Mouse (Mus musculus) liver, embryonic 11.5 days (tissue): ENCODE results near the gene Scd2. TPM values are rescaled to one million over a fixed set of nuclear protein-coding genes. Genes with fewer than 3 reads are reported as not detected.
A peak's percentile ranks its signal among the peaks of the same experiment; 100 is the strongest.

Experiments
- ATAC-seq: fragments of 200-750 bp; cut with Nextera tagmentation; replicated peaks from 2 replicates; pipeline ENCODE4 v1.8.0; 2017; ENCODE audit warnings: moderate number of reproducible peaks, mild to moderate bottlenecking, moderate TSS enrichment, moderate library complexity; ENCODE audit not compliant: low FRiP score
- DNase-seq: peaks from one replicate; pipeline ENCODE4 v3.0.0-alpha.2; 2017; ENCODE audit warnings: low spot score
- H3K27ac ChIP-seq: fragments of 300-500 bp; sonication (generic); 2 replicates; pipeline ENCODE4 v1.5.1; 2014; ENCODE audit warnings: mild to moderate bottlenecking, low read depth, low read length, control low read depth
- H3K27me3 ChIP-seq: fragments of 300-500 bp; sonication (generic); replicated peaks from 2 replicates; pipeline ENCODE4 v1.6.1; 2014; ENCODE audit warnings: low read length, mixed read lengths; ENCODE audit not compliant: control insufficient read depth, insufficient read depth
- H3K36me3 ChIP-seq: fragments of 300-500 bp; sonication (generic); 2 replicates; pipeline ENCODE4 v1.6.1; 2014; ENCODE audit warnings: mild to moderate bottlenecking, low read length, moderate library complexity, mixed read lengths; ENCODE audit not compliant: control insufficient read depth, insufficient read depth
- H3K4me1 ChIP-seq: fragments of 300-500 bp; sonication (generic); replicated peaks from 2 replicates; pipeline ENCODE4 v1.6.1; 2014; ENCODE audit warnings: low read length, mixed read lengths; ENCODE audit not compliant: control insufficient read depth, insufficient read depth
- H3K4me2 ChIP-seq: fragments of 300-500 bp; sonication (generic); 2 replicates; pipeline ENCODE4 v1.6.1; 2014; ENCODE audit warnings: mild to moderate bottlenecking, control low read depth, moderate library complexity
- H3K4me3 ChIP-seq: fragments of 300-500 bp; sonication (generic); 2 replicates; pipeline ENCODE4 v1.5.1; 2014; ENCODE audit warnings: low read depth, low read length, control low read depth
- H3K9ac ChIP-seq: fragments of 300-500 bp; sonication (generic); 2 replicates; pipeline ENCODE4 v1.6.1; 2014; ENCODE audit warnings: low read depth, low read length, control low read depth
- H3K9me3 ChIP-seq: fragments of 300-500 bp; sonication (generic); 2 replicates; pipeline ENCODE4 v1.6.1; 2016; ENCODE audit warnings: low read length, inconsistent platforms, mixed read lengths; ENCODE audit not compliant: control insufficient read depth
- WGBS: fragments of 180-500 bp; shearing (Covaris S2); extraction: QIAGEN DNeasy Blood & Tissue Kit; methylation state at CpG from one replicate; pipeline ENCODE4 v1.1.7; 2014; 5-methylcytosine and 5-hydroxymethylcytosine counted together
- polyA plus RNA-seq: library from polyadenylated mRNA; unstranded; fragments of >200 nt; fragmentation: Nextera tagmentation; extraction: Ambion mirVana; gene quantifications from 2 replicates; pipeline ENCODE4 v1.2.1, GENCODE M21; 2014

Scd2 gene
- polyA plus RNA-seq, 1 experiment from 2014 or later: 212 TPM

- Histone ChIP-seq H3K4me3 (no peak overlapping the region), H3K4me2 (peak overlapping the region; percentile 90), H3K36me3 (no peaks in the 10 kb centered on the region), H3K4me1 (peaks cover 24% of the 10 kb centered on the region), H3K9me3 (no peaks in the 10 kb centered on the region), H3K27me3 (no peaks in the 10 kb centered on the region), H3K27ac (peak overlapping the region; percentile 94), H3K9ac (0 out of 2 replicates have a peak overlapping the region, but pooled peaks have one; percentile 12)
- 46% methylated on average over 5 of the region's 5 CpGs for WGBS
- no peak for DNase-seq
- ATAC-seq: peak; percentile 35
Measured at GRCm38 (mm10) chr19:44265911-44266337, 27.6 kb upstream of the Scd2 start.

GRCm38 (mm10) chr19:44266458-44266823 lies 27.0 kb upstream of the Scd2 start:
- Histone ChIP-seq H3K27me3 (no peaks in the 10 kb centered on the region), H3K27ac (peak overlapping the region; percentile 94), H3K4me1 (peaks cover 24% of the 10 kb centered on the region), H3K4me3 (peak overlapping the region; percentile 66), H3K36me3 (no peaks in the 10 kb centered on the region), H3K9me3 (no peaks in the 10 kb centered on the region), H3K4me2 (peak overlapping the region; percentile 90), H3K9ac (peak overlapping the region; percentile 79; the same call in 1 of the 2 replicates)
- DNase-seq: no peak
- 10% methylated on average over 6 of the region's 6 CpGs for WGBS
- ATAC-seq: 0 out of 2 replicates have a peak, but pooled peaks have one; percentile 19

- DNase-seq: peak; percentile 89
- peak overlapping the region; percentile 79 for H3K9ac ChIP-seq
- ATAC-seq: peak; percentile 98
- H3K36me3 ChIP-seq: no peaks in the 10 kb centered on the region
- peak overlapping the region; percentile 90 for H3K4me2 ChIP-seq
- no peaks in the 10 kb centered on the region for H3K9me3 ChIP-seq
- peak overlapping the region; percentile 94 for H3K27ac ChIP-seq
- WGBS: under 1% methylated on average over 43 of the region's 43 CpGs
- H3K27me3 ChIP-seq: no peaks in the 10 kb centered on the region
- H3K4me1 ChIP-seq: peaks cover 24% of the 10 kb centered on the region
- peak overlapping the region; percentile 66 for H3K4me3 ChIP-seq
Measured at GRCm38 (mm10) chr19:44266824-44267498, 26.5 kb upstream of the Scd2 start.

GRCm38 (mm10) chr19:44267499-44268002 lies 25.9 kb upstream of the Scd2 start:
- Histone ChIP-seq H3K4me2 (peak overlapping the region; percentile 90), H3K9me3 (no peaks in the 10 kb centered on the region), H3K4me3 (peak overlapping the region; percentile 66), H3K36me3 (no peaks in the 10 kb centered on the region), H3K27me3 (no peaks in the 10 kb centered on the region), H3K9ac (peak overlapping the region; percentile 79), H3K27ac (peak overlapping the region; percentile 94), H3K4me1 (peaks cover 24% of the 10 kb centered on the region)
- ATAC-seq (no peak), DNase-seq (no peak)
- WGBS: 17% methylated on average over 18 of the region's 18 CpGs

GRCm38 (mm10) chr19:44273711-44274110 lies 19.8 kb upstream of the Scd2 start:
- DNase-seq: no peak
- Histone ChIP-seq H3K9ac (no peak overlapping the region), H3K9me3 (no peaks in the 10 kb centered on the region), H3K4me1 (no peaks in the 10 kb centered on the region), H3K36me3 (no peaks in the 10 kb centered on the region), H3K27ac (no peak overlapping the region), H3K27me3 (no peaks in the 10 kb centered on the region), H3K4me2 (no peak overlapping the region), H3K4me3 (no peak overlapping the region)
- no peak for ATAC-seq
- WGBS: 77% methylated on average over 4 of the region's 4 CpGs

- Histone ChIP-seq H3K27me3 (no peaks in the 10 kb centered on the region), H3K36me3 (no peaks in the 10 kb centered on the region), H3K4me2 (no peak overlapping the region), H3K27ac (no peak overlapping the region), H3K4me3 (no peak overlapping the region), H3K9ac (no peak overlapping the region), H3K4me1 (no peaks in the 10 kb centered on the region), H3K9me3 (no peaks in the 10 kb centered on the region)
- ATAC-seq: no peak
- DNase-seq: no peak
- WGBS: 87% methylated on average over 4 of the region's 4 CpGs
Measured at GRCm38 (mm10) chr19:44274452-44274851, 19.0 kb upstream of the Scd2 start.

- WGBS: 88% methylated on average over 1 of the region's 1 CpGs
- ATAC-seq: no peak
Measured at GRCm38 (mm10) chr19:44275418-44275817, 18.1 kb upstream of the Scd2 start.

GRCm38 (mm10) chr19:44276861-44277260 lies 16.6 kb upstream of the Scd2 start:
- no peak for DNase-seq
- Histone ChIP-seq H3K4me2 (no peak overlapping the region), H3K9ac (no peak overlapping the region), H3K27me3 (no peaks in the 10 kb centered on the region), H3K9me3 (no peaks in the 10 kb centered on the region), H3K4me1 (peaks cover 14% of the 10 kb centered on the region), H3K4me3 (no peak overlapping the region), H3K27ac (no peak overlapping the region), H3K36me3 (no peaks in the 10 kb centered on the region)
- ATAC-seq: no peak
- 83% methylated on average over 5 of the region's 5 CpGs for WGBS

More at GRCm38 (mm10) chr19:44275418-44275817, 18.1 kb upstream of the Scd2 start:
- no peak overlapping the region for H3K4me2 ChIP-seq
- H3K27ac ChIP-seq: no peak overlapping the region
- no peak for DNase-seq
- no peak overlapping the region for H3K4me3 ChIP-seq
- no peaks in the 10 kb centered on the region; the same call in 1 of the 2 replicates for H3K4me1 ChIP-seq
- H3K27me3 ChIP-seq: no peaks in the 10 kb centered on the region
- no peaks in the 10 kb centered on the region for H3K9me3 ChIP-seq
- H3K36me3 ChIP-seq: no peaks in the 10 kb centered on the region
- no peak overlapping the region for H3K9ac ChIP-seq

- Histone ChIP-seq H3K36me3 (no peaks in the 10 kb centered on the region), H3K9me3 (no peaks in the 10 kb centered on the region), H3K4me3 (no peak overlapping the region), H3K27me3 (no peaks in the 10 kb centered on the region), H3K4me1 (peaks cover 23% of the 10 kb centered on the region), H3K27ac (no peak overlapping the region), H3K9ac (no peak overlapping the region), H3K4me2 (no peak overlapping the region)
- ATAC-seq: no peak
- 79% methylated on average over 8 of the region's 8 CpGs for WGBS
- DNase-seq: no peak
Measured at GRCm38 (mm10) chr19:44277931-44278330, 15.5 kb upstream of the Scd2 start.
